Mouse (Mus musculus) brain, embryonic 14.5 days (tissue): ENCODE results near the gene Epn3.

Source experiments
- CTCF ChIP-seq: fragments of 200-500 bp; IDR thresholded peaks from 2 replicates; pipeline ENCODE4 v1.5.1; 2012; ENCODE audit warnings: inconsistent platforms, mild to moderate bottlenecking, moderate library complexity, borderline replicate concordance; ENCODE audit not compliant: insufficient read depth, insufficient read length; ENCODE audit errors: extremely low read depth
- POLR2A ChIP-seq: fragments of 200-500 bp; IDR thresholded peaks from 2 replicates; pipeline ENCODE4 v1.6.1; 2012; ENCODE audit warnings: mild to moderate bottlenecking, inconsistent platforms, borderline replicate concordance; ENCODE audit not compliant: poor library complexity, insufficient read depth, insufficient read length, severe bottlenecking; ENCODE audit errors: extremely low read depth

- TF ChIP-seq CTCF (no peak), POLR2A (no peak)
Measured at GRCm38 (mm10) chr11:94484636-94485035, 15.1 kb downstream of the Epn3 start.
